Mouse (Mus musculus): ENCODE data around the gene Sdsl. TPM values are rescaled to one million over a fixed set of nuclear protein-coding genes. Genes with fewer than 3 reads are reported as not detected.

The Sdsl gene
- polyA plus RNA-seq, 1 experiment, result 13.1 TPM

GRCm38 (mm10) chr5:120495064-120495702 lies 22.6 kb upstream of the Sdsl start:
- no peak for DNase-seq (ENCODE audit: low read depth)

GRCm38 (mm10) chr5:120493873-120494395 lies 21.3 kb upstream of the Sdsl start:
- DNase-seq (ENCODE audit: low read depth), result no peak

GRCm38 (mm10) chr5:120493440-120493839 lies 20.8 kb upstream of the Sdsl start:
- DNase-seq (ENCODE audit: low read depth), result no peak

GRCm38 (mm10) chr5:120492437-120492836 lies 19.8 kb upstream of the Sdsl start:
- no peak for DNase-seq (ENCODE audit: low read depth)

GRCm38 (mm10) chr5:120490679-120491192 lies 18.1 kb upstream of the Sdsl start:
- DNase-seq (ENCODE audit: low read depth), result no peak

- DNase-seq (ENCODE audit: low read depth), result no peak
These were observed 15.2 kb upstream of the Sdsl start for GRCm38 (mm10) chr5:120487844-120488243.

GRCm38 (mm10) chr5:120483399-120483798 lies 10.8 kb upstream of the Sdsl start:
- DNase-seq (ENCODE audit: low read depth), result no peak

- no peak for DNase-seq (ENCODE audit: low read depth)
These were observed 8.6 kb upstream of the Sdsl start for GRCm38 (mm10) chr5:120481205-120481604.

- DNase-seq (ENCODE audit: low read depth), result no peak
These were observed 6.9 kb upstream of the Sdsl start for GRCm38 (mm10) chr5:120479538-120479937.

- DNase-seq (ENCODE audit: low read depth), result no peak
These were observed 5.4 kb upstream of the Sdsl start for GRCm38 (mm10) chr5:120477993-120478392.

- DNase-seq (ENCODE audit: low read depth), result no peak
These were observed 3.7 kb upstream of the Sdsl start, which contains the start of gene Sds for GRCm38 (mm10) chr5:120476296-120476695. TSS of gene Sds (plus strand) at chr5:120476526.

- no peak for DNase-seq (ENCODE audit: low read depth)
These were observed 3.3 kb upstream of the Sdsl start for GRCm38 (mm10) chr5:120475861-120476260.

- DNase-seq (ENCODE audit: low read depth), result no peak
These were observed 751 bp upstream of the Sdsl start for GRCm38 (mm10) chr5:120473361-120473760.

GRCm38 (mm10) chr5:120471538-120471937 lies 1.1 kb downstream of the Sdsl start:
- no peak for DNase-seq (ENCODE audit: low read depth)

GRCm38 (mm10) chr5:120468830-120469229 lies 3.8 kb downstream of the Sdsl start:
- no peak for DNase-seq (ENCODE audit: low read depth)

- no peak for DNase-seq (ENCODE audit: low read depth)
These were observed 4.3 kb downstream of the Sdsl start for GRCm38 (mm10) chr5:120468336-120468735.

- no peak for DNase-seq (ENCODE audit: low read depth)
These were observed 5.6 kb downstream of the Sdsl start for GRCm38 (mm10) chr5:120467026-120467425.

- no peak for DNase-seq (ENCODE audit: low read depth)
These were observed 6.8 kb downstream of the Sdsl start for GRCm38 (mm10) chr5:120465860-120466259.

GRCm38 (mm10) chr5:120465062-120465461 lies 7.5 kb downstream of the Sdsl start:
- no peak for DNase-seq (ENCODE audit: low read depth)

- DNase-seq (ENCODE audit: low read depth), result no peak
These were observed 8.3 kb downstream of the Sdsl start for GRCm38 (mm10) chr5:120464321-120464720.

GRCm38 (mm10) chr5:120461902-120462301 lies 10.7 kb downstream of the Sdsl start:
- no peak for DNase-seq (ENCODE audit: low read depth)

- DNase-seq (ENCODE audit: low read depth), result no peak
These were observed 13.5 kb downstream of the Sdsl start for GRCm38 (mm10) chr5:120459133-120459532.

- no peak for DNase-seq (ENCODE audit: low read depth)
These were observed 15.0 kb downstream of the Sdsl start for GRCm38 (mm10) chr5:120457628-120458027.

All from gonadal fat pad, adult 2 months (tissue).